Mouse (Mus musculus): ENCODE data around the gene Scn1b.
A peak's percentile ranks its signal among the peaks of the same experiment; 100 is the strongest.

Gene Scn1b

DNA sequence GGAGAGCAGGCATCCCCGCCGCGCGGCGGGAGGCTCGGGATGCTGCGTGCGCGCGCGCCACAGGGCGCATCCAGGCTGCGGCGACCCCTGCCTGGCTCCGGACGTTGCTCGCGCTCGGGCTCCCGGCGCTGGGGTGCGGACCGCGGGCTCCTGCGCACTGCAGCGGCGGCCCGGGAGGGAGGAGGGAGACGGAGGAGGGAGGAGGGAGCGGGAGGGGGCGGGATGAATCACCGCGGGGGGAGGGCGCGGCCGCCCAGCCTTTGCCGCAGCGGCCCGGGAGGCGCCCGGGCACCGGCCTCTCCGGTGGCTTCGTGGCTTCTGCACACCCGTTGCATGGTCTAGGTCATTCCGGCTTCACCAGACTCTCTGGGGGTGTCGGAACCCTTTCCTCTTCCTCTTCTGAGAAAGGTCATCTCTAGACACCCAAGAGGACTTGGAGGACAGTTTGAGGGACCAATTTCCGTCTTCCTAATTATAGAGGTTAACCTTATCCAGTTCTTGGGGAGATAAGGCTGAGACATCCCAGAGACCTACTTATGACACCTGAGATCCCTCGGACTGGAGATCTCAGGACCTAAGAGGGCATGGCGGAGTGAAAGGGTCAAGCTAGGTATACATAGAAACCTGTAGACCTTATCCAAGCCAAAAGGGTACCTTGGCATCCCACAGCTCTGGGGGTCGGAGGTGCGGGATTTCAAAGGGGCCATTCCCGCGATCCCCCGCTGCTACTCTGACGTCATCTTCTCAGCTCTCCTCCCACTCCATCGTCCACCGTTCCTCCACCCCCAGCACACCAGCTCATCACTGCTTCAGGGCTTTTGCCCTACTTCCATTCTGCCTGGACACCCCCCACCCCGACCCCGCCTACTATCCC is at the start of gene Scn1b:
TSS of gene Scn1b (minus strand) at position 153 of the 874 bp plus-strand sequence.
- DNase-seq (ENCODE audit: low spot score in 2 of 2): peak in 1 of 2 experiments; percentile 36

DNA sequence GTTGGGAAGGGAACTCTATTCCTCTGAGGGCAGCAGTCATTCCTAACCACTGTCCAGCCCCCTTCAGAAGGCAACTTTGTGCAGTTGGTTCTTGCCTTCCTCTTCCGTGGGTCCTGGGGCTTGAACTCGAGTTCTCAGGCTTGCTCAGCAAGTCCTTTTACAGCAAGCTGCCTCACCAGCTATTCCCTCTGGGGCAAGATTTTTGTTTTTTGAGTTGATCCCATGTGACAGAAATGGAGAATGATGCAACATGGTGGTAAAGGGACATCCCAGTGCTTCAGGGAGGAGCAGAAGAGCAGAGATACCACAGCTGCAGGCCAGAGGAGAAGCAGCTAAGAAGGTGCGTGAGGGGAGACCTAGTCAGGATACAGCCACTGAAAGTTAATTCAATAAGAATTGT is 48.3 kb upstream of the Scn1b start:
- DNase-seq (ENCODE audit: low spot score in 2 of 2): no peak

- no peak for DNase-seq (ENCODE audit: low spot score in 2 of 2)
Measured at GRCm38 (mm10) chr7:31174466-31174865, 47.7 kb upstream of the Scn1b start.

DNA sequence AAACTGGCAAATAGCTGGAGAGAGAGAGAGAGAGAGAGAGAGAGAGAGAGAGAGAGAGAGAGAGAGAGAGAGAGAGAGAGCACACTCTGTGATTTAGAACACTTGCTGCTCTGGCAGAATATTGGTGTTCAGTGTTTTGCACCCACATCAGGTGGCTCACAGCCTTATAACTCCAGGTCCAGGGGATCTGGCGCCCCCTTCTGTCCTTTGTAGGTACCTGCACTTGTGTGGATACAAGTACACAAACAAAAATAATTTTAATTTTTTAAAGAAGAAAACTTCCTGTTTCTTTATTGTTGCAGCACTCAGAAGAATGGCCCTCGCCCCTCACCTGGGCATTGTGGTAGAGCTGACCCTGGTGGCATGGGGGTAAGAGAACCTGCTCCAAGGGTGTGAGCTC is 45.4 kb upstream of the Scn1b start:
- no peak for DNase-seq (ENCODE audit: low spot score in 2 of 2)

DNA sequence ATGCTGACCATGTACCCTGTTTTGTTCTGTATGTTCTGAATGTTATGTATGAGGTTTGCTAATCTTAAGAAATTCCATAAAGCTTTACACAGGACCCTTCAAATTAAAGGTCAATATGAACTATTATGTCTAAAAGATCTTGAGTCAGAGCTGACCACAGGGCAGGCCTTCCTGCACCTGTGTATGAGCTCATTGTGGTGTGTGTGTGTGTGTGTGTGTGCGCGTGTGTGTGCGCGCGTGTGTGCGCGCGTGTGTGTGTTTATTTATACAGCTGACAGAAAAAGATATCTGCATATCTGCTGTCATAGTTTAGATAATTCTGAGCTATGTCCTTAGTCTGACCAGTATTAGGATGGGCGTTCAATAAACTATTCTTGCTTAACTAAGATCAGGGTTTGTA is 43.7 kb upstream of the Scn1b start:
- no peak for DNase-seq (ENCODE audit: low spot score in 2 of 2)

- DNase-seq (ENCODE audit: low spot score in 2 of 2): no peak
Measured at GRCm38 (mm10) chr7:31168412-31168811, 41.6 kb upstream of the Scn1b start.

DNA sequence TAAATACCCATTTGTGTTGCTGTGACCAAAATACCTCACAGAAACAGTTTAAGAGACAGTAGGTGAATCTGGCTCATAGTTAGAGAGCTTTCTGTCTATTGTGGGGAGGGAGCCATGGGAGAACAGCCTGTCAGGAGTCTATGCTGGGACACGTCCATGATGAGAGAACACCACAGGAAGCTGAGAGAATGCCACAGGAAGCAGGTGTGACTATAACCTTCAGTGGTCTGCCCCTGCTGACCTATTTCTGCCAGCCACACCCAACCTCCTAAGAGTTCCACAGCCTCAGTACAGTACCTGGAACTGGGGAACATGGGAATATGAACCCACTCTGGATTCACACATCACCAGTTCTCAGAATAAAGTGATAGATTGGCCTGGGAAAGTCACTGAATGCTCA is 37.9 kb upstream of the Scn1b start:
- no peak for DNase-seq (ENCODE audit: low spot score in 2 of 2)

DNA sequence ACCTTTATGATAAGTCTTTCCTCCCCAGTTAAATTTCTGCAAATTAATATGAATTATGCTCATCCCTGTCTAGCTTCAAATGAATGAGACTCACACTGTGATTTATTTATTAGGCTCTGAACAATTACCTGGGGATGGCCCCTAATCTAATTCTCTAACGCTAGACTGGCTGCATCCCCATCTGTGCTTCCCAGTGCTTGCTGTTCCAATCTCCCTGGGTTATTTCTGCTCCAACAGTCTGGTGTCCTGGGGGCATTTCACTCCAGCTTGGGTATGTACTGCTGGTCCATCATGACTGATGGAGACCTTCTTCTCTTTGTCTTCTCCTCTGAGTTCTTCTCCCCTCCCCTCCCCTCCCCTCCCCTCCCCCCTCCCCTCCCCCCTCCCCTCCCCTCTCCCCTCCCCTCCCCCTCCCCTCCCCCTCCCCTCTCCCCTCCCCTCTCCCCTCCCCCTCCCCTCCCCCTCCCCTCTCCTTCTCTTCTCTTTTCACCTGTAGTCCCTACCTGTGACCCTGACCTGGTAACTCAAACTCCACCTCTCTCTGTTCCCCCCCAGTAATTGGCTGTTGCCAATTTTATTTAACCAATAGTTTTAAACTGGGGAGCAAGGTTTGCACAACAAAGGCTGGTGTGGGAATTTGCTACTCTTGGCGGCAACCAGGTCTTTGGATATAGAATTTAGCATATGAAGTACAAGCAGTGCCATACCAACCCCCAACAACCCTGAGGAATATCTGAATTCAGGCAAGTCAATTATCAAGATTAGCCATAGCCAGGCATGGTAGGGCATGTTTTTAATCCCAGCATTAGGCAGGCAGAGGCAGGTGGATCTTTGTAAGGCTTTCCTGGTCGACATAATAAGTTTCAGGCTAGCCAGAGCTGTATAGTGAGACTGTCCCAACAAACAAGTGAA is 37.1 kb upstream of the Scn1b start:
- no peak for DNase-seq (ENCODE audit: low spot score in 2 of 2)

GRCm38 (mm10) chr7:31162324-31162723 is 35.5 kb upstream of the Scn1b start:
- no peak for DNase-seq (ENCODE audit: low spot score in 2 of 2)

DNA sequence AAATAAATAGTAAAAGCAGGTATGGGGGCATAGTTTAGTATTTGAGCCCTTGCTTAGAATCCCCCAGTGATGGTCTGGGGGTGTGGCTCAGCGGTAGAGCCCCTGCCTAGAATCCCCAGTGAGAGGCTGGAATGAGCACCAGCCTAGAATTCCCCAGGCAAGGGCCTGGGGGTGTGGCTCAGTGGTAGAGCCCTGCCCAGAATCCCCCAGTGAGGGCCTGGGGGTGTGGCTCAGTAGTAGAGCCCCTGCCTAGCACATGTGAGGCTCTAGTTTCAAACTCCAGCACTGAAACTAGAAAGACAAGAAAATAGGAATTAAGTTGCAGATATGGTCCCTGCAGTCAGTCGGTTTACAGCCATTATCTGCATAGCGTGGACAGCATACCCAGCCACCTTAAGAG is 35.0 kb upstream of the Scn1b start:
- DNase-seq (ENCODE audit: low spot score in 2 of 2): no peak

DNA sequence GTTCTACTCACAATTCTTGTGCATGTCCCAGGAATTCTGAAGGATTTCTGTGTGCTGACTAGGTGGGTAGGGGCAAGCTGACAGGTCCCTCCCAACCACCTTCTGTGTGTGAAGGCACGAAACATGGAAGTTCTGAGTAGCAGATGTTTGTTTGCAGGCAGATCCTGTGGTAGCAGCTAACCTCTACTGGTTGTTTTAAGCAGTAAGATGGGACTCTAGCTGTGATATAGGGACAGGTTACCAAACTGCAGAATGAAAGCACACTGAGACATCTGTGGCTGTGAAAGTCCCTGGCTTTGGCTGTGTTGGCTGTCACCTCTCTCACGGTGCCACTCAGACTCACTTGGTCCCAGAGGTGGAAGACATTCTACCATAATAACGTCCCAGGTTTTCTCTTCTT is 34.4 kb upstream of the Scn1b start:
- DNase-seq (ENCODE audit: low spot score in 2 of 2): no peak

DNA sequence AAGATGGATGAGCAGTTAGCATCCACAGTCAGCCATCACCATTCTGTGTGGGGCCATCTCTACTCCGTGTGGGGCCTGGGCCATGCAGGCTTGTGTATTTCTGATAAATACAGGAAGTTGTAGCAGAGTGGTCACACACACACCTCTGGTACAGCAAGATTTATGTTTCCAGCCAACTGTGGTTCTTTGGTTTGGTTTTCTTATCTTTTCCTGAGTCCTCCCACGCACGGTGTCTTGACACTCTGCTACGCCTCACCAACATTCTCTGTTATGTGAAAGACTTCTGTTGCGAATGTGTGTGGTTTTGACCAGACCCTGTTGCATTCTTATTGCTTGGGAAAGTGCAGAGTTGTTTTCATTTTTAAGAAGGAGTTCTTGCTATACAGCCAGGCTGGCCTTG is 34.0 kb upstream of the Scn1b start:
- no peak for DNase-seq (ENCODE audit: low spot score in 2 of 2)

- no peak for DNase-seq (ENCODE audit: low spot score in 2 of 2)
Measured at GRCm38 (mm10) chr7:31156034-31156928, 29.5 kb upstream of the Scn1b start.

GRCm38 (mm10) chr7:31155296-31156033 is 28.7 kb upstream of the Scn1b start, which contains the start of gene Gramd1a:
Gramd1a (minus strand) TSS chr7:31155896.
- no peak for DNase-seq (ENCODE audit: low spot score in 2 of 2)

- DNase-seq (ENCODE audit: low spot score in 2 of 2): no peak
Measured at GRCm38 (mm10) chr7:31153536-31154320, 26.9 kb upstream of the Scn1b start.

DNA sequence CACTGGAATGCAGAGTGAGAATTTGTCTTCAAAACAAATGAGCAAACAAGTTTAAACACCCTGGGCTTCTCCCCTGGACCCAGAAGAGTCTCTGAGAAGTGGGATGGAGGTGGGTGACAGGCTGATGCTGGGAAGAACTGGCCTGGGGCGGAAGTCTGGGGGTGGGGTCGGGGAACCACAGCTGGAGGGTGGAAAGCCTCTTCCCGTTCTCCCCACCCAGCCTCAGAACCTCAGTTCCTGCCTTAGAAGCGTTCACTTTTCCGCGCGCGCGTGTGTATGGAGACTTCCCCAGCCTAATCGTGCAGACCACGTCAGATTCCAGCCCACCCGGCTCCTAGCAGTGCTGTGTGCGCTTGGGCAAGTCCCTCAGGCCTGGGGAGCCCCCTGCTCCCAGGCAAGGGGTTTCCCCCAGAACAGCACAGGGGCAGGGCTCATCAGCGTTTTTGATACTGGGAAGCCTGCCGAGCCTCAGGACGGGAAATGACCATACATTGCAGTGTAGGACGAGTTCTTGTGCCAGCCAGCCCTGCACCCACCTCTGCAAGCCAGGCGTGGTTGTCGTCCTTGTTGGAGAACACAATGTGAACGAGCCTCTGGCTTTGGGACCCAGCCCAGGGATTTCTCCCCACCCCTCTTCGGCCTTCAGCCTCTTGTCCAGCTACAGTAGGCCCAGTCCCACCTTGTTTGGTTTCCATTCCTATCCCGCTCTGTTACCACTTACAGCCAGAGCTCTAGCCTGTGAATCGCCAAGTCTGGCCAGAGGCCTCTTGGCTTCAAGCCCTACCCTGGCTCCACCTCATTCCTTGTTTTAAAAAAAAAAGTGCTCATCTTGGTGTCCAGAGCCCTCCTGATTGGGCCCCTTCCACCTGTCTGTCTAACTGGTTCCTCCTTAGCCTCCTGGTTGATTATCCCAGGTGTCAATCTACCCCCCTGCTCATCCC is 24.8 kb upstream of the Scn1b start:
- peak; percentile 40 to 46 for DNase-seq (ENCODE audit: low spot score in 2 of 2)

- peak; percentile 75 to 83 for DNase-seq (ENCODE audit: low spot score in 2 of 2)
Measured at GRCm38 (mm10) chr7:31150566-31151300, 23.9 kb upstream of the Scn1b start.
